Mouse (Mus musculus) E14TG2a.4 (cell line): ENCODE data around the gene Zfp655.

Source experiments
- CTCF ChIP-seq: conservative IDR thresholded peaks from 2 replicates; pipeline ENCODE4 v1.5.1; 2014; ENCODE audit warnings: low read length
- NANOG ChIP-seq: IDR thresholded peaks from 2 replicates; pipeline ENCODE4 v1.6.1; 2014; ENCODE audit warnings: borderline replicate concordance, low read length, mixed read lengths
- POU5F1 ChIP-seq: IDR thresholded peaks from 2 replicates; pipeline ENCODE4 v1.6.1; 2014; ENCODE audit warnings: low read length, borderline replicate concordance

DNA sequence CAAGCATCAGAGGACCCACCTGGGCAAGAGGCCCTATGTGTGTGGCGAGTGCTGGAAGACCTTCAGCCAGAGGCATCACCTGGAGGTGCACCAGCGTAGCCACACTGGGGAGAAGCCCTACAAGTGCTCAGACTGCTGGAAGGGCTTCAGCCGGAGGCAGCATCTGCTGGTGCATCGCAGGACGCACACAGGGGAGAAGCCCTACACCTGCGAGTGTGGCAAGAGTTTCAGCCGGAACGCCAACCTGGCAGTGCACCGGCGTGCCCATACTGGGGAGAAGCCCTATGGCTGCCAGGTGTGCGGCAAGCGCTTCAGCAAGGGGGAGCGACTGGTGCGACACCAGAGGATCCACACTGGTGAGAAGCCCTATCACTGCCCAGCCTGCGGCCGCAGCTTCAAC lies 59.2 kb downstream of the Zfp655 start:
- TF ChIP-seq CTCF = no peak
- TF ChIP-seq NANOG = no peak
- TF ChIP-seq POU5F1 = no peak
